Mouse (Mus musculus): ENCODE measurements at regions not wholly inside any gene's neighbourhood (a gene's known extent, or its start where the extent isn't known, plus 50 kb on each side); places are given as distances from the start of the nearest gene placed in this dataset.

DNA sequence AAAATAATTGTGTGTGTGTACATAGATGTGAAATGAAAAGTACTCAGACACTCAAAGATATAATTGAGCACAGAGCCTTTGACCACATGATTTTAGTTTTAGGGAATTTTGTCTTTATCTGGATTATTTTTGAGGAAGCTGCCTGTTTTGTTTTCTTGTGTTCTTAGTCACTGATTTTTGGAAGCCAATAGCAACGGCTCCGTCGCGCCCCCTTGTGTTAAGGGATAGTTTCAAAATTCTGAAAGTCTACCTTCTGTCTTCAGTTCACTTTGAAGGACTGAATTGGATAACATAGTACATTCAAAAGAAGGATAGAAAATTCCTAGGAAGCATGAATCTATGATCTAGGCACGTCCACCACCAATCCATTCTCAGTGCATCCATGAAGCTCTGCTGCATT lies 185.8 kb upstream of the Sash1 start:
- DNase-seq (ENCODE audit: low spot score): no peak

DNA sequence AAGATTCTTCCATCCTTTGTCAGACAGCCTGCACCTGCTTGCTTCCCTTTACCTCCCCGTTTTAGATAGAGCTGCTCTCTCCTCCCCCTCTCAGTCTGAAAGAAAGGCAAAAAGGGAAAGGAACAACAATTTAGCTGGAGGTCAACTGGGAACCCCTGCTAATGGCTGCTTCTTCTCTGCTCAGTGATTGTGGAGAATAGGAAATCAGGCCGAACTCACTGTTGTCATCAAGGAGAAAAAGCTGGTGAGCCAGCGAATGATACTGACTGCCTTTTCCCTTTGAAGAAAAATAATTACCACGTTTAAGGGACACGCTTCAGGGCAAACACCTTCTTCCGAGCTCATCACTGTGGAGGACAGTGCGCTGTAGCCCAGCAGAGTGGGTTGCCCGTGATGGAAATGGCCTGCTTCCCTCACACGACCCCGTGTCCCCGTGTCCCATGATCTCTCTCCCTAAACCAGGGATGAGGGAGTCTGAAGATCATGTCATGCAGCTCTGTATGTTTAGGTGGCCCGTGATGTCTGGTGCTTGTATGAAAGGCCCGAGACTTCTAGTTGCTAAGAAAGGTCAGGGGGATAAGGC lies 183.8 kb upstream of the Sash1 start:
- DNase-seq (ENCODE audit: low spot score): no peak

DNA sequence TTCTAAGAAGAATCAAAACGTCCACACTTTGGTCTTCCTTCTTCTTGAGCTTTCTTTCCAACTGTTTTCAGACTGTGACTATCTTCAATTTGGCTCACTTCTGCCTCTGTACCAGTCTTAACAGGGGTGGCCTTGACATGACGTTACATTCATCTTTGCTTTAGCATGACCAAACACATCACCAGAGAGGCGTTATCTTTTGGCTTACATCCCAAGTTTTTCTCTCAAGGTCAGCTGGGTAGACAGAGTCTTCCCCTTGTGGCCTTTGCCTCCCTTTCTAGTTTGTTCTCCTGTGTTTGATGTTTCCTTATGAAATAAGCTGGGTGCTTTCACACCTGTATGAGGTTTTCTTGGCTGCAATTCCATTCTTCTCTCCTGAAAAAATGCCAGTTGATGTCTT lies 180.7 kb upstream of the Sash1 start:
- DNase-seq (ENCODE audit: low spot score): no peak

DNA sequence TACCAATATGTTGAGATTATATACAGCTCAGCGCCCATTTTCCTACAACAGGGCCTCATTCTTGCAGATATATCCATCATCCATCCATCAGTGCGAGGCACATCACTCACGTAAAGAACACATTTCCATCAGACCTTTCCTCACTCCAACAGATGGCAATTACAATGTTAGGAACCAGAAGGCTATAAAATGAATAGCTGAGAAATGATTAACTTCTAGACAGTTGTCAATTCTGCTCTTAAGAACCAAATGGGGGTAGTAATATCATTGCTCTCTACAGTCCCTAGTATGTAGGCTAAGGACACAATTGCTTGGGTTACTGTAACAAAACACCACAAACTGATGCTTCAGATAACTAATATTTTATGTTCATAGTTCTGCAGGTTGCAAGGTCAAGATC lies 176.1 kb upstream of the Sash1 start:
- DNase-seq (ENCODE audit: low spot score): no peak

DNA sequence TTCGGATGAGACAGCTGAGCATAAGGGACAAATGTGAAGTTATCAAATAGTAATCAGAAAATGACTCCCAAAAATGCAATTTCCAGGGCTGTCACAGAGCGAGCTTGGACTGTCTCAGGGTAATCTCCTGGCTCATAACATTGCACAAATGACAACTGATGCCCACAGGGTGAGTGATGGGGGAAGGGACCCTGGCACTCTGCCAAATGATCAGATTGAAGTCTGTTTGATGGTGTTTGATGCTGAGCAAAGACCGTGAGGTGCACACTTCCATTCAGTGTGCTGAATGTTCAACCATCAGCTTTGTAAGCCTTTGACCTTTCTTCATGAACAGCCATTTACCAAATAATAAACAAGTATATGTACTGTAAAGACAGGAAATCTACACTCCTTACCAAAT lies 169.4 kb upstream of the Sash1 start:
- DNase-seq (ENCODE audit: low spot score): no peak

DNA sequence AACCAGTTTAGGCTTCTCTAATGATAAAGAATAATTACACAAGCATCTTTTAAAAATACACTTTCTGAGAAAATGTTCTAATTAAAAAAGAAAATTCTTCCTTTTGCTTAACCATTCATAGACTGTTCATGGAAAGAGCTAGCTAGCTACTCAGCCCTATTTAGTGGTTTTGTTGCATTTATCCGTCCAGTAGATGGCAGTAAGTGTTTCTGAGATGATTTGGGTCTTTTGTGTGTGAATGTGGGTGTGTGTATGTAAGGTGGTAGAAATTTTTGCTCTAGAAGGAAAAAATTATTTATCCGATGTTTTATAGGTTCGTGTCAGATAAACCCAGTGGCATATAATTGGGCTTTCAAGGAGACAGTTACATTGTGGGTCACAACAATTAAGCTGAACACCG lies 167.5 kb upstream of the Sash1 start:
- DNase-seq (ENCODE audit: low spot score): peak; percentile 72

DNA sequence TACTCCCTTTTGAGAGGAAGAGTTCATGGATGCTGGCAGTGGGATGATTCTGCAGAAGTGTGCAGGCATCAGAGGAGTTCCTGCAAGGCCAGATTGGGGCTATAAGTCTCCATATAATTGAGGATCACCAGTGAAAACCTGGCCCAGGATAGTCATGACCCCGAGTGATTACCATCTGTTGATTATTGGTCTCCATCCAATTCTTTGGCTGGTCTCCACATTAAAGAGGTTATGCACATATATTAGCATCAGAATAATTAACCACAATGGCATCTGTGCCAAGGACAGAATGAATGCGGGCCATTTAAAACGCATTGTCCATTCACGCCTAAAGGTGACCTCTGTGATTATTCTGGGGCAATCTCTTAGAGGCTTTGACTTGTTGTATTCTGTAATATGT lies 161.5 kb upstream of the Sash1 start:
- peak; percentile 24 for DNase-seq (ENCODE audit: low spot score)

DNA sequence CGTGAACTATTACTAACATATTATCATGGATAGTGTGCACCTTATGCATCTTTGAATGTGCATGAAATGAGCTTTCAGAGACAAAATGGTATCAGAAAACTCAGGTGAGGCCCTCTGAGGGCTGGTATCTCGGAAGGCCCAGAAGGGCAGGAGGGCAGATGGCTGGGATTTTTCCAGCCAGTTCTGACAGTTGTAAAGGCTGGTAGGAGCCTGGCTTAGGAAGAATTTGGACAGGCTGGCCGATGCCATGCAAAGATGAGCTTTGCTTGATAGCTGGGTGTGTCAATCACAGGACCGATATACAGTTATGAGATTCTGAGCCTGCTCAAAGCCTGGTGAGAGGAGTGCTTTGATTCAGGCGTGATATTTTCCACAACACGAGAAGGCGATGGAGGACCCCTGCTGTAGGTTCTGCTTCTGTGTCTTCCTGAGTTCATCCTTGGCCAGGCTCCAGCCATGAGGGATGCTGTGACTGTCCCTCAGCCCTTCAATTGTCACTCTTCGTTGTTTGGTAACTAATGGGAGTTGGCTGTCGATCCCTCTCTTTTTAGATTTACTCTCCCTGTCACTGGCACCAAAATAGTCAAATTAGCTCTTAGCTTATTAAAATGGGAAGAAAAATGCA lies 159.0 kb upstream of the Sash1 start:
- DNase-seq (ENCODE audit: low spot score): no peak

DNA sequence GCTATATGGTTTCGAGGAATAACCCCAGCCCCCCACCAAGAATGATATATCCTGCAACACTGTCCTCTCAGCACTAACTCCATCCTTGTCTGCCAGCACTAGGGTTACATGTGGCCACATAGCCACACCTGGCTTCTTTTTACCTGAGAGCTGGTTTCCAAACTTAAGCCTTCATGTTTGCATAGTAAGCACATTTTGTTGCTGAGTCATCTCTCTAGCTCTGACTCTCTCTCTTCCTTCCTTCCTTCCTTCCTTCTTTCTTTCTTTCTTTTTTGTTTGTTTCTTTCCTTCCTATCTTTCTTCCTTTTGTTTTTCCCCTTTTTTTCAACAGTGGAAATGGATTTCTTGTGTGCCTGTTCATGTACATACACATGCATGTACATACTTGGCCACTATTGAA lies 157.6 kb upstream of the Sash1 start:
- DNase-seq (ENCODE audit: low spot score): no peak

DNA sequence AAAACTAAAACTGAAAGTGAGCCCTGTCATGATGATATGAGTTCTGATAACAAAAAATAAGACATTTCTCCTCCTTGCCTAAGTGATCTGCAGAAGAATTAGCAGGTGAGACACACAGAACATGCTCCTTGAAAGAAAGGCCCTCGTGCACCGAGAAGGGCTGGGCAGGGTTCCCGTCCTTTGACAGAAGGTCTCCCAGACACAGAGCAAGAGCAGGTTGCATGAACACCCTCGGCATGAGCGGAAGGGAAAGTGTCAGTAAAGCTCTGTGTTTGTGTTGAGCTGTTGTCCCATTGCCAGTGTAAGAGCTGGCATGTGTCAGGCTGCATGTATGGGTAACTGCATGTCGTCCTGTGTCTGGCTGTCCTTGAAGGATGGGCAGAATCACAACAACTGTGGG lies 144.6 kb upstream of the Sash1 start:
- no peak for DNase-seq (ENCODE audit: low spot score)

DNA sequence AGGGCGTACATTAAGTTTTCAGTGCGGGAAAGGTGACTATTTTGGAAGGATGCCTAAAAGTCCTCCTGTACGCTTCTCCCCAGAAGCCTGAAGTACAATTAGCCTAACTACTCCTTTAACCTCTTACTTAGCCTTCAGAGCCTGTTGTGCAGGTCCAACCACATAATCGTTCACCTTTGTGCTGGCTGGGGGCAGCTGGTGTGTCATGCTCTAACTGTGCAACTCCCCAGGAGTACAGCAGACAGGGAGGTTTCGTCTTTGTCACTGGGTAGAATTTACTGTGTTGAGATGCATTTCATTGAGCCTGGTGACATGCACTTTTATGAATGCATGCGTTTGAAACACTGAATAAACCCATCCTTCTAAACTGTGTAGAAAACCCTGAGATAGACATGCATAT lies 143.6 kb upstream of the Sash1 start:
- no peak for DNase-seq (ENCODE audit: low spot score)

DNA sequence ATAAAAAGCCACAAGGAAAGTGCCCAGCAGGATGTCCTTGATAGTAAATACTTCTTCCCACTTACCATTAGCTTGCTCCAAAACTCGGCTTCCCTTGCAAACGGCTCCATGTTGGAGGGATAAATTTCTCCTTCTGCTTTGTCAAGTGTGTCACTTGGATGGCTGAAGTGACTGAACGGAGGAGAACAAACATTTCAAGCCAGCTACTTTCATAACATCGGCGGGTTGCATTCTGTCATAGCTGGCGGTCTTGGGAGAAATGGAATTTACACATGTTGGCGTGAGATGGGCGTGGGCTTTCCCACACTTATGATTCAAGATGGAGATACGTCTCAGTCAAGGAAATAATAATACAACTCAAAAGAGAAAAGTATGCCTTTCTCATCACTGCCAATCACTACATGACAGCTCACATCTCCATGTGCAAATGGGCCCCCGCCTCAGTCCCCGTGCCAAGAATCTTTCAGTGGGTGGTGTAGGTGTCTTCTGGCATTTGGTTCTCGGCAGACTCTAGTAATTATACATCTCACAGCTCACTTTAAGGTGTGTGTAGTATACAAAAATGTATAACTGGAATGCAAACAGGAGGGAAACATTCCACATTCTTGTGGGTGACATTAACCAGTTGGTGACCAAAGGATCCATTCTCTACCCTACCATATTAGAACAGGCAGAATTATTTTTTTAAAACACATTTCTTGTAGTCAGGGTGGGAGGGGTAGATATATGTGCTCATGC lies 141.4 kb upstream of the Sash1 start:
- no peak for DNase-seq (ENCODE audit: low spot score)

DNA sequence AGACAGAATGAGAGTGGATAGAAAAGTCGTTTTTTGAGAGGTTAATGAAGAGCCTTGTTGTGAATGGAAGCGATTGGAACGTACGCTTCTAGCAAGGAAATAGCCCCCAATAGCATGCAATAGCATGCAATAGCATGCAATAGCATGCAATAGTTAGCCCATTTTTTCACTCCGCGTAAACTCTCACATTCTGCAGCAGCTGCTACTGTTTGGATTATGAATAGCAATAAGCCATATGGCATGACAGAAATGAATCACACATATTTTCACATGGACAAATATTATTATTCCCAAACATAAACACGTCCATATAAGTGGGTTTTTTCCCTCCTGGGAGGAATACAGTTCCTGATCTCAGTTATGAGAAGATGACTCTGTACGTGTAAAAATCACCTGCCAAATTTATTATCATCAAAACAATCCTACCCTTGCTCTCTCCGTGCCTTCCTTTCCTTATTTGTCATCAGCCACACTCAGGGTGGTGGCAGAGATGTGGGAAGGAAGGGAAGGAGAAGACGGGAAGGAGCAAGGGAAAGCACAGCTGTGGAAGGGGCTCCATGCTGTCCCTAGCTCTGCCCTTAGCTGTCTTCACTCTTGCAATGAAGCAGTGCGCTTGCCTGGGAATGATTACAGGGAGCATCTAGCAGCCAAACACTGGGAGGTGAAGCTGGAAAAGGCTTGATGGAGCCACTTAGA lies 129.1 kb upstream of the Sash1 start:
- no peak for DNase-seq (ENCODE audit: low spot score)

DNA sequence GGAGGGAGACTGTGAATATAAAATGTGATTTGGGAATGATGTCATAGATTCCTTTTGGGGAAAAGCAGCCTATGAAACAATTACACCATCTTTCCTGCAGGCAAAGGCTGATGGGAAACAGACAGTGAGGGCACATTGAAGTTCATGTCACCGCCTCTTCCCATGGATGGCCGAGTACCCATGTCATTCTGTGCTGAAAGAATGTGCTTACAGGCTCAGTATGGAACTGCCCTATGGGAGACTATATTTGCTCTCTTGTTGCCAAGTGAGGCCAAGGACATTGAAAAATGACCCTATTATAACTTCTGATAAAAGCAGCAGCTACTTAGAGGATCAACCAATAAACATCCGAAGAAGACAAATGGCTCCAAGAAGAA lies 127.7 kb upstream of the Sash1 start:
- DNase-seq (ENCODE audit: low spot score): no peak

DNA sequence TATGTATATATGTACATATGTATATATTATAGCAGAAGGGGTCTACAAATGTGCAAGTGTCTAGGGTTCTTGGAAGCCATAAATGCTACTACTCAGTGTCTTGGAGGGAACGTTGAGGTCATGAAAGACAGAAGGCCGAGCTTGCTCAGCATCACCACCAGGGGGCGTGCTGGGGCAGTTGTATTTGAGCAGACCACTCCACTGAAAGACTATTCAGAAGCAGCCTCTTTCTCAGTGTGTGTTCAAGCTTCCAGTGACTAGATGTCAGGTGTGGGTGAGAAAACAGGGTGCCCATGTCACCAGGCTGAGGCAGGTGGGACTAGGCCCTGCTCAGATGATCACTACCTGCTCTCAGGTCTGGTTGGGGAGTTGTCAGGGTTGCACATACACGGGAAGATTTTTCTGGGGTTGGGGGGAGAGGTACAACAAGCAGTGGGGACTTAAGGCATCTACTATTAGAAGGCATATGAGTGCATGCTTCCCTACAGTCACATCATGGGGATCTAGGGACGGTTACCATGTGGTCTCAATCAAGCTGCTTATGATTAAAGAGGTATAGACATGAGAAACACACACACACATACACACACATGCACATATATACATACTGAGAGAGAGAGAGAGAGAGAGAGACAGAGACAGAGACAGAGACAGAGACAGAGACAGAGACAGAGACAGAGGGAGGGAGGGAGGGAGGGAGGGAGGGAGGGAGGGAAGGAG lies 127.1 kb upstream of the Sash1 start:
- peak; percentile 69 for DNase-seq (ENCODE audit: low spot score)

DNA sequence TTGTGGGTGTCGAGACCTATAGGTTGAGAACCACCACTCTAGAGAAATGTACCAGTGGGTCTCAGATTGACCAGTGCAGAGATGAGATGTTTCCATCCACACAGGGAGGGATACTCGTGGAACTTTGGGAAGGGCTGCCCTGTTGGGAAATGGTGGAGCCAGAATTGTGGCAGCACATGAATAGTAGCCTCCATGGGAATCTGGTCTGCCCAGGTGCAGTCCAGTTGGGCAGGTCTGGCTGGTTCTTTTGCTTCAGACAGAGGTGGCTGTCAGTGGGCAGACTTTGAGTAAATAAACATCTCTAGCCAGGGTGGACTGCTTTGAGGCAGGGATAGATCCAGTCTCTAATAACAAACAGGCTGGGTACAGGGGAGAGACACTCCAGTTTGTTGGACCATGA lies 126.0 kb upstream of the Sash1 start:
- no peak for DNase-seq (ENCODE audit: low spot score)

DNA sequence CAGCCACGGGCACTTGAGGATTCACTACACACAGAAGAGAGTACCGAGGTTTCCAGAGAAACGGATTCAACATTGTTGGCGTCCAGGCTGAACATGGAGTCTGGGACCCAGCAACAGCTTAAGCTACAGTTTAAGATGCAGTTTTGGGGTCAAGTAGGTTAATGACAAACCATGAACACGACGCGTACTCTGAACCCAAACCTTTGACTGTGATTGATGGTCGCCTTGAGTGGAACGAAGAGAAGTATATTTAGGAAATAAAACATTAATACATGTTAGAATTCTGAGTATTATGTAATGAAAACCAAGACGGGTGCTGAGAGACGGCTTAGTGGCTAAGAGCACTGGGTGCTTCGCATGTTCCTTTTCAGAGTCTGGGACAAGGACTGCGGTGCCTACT lies 124.3 kb upstream of the Sash1 start:
- DNase-seq (ENCODE audit: low spot score): no peak

DNA sequence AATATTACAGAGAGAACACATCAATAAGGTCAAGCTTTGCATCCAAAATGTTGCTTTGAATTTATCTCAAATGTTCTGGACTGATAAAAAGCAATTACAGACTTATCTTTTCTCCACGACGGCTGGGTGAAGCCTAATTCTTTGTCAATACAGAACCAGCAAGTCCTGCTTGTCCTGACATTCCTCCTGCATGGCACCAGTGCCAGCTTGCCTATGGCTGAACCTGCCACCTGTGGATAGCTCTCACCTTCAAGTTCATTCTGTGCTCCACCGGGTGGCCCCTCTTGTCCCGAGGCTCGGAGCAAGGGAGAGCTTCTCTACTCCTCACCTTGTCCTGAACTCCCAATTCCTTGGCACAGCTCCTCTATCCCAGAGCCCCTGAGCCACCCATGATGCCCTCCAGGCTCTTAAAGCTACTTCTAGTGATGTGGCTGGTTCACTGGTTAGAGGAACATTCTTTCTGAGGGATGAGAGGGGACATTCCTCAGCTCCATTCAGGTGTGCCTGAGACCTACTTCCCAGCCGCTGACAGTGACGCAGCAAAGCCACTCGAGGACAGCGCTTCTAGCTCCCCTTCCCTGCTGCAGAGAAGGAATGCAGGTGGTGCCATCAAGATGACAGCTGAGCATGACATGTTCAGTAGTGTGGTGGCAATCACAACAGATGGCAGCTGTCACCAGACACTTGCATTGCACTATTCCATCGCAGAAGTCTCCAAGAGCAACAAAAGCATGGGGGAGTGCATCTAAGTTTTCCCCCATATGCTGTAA lies 119.5 kb upstream of the Sash1 start:
- no peak for DNase-seq (ENCODE audit: low spot score)

DNA sequence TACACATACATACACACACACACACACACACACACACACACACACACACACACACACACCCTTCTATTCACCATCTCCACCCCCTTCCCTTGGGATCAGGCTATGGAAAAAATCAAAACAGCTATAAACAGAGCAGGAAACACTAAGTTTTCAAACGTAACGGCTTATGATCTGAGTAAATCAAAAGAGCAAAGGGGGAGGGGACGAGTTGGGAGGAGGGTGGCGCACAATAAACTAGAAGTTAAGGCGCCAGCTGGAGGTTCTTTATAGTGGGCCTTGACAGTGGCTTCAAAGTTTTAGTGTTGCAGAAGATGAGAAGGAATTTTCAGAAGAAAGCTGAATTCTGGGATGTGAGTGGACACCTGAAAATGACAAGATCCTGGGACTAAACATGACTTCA lies 116.4 kb upstream of the Sash1 start:
- no peak for DNase-seq (ENCODE audit: low spot score)

DNA sequence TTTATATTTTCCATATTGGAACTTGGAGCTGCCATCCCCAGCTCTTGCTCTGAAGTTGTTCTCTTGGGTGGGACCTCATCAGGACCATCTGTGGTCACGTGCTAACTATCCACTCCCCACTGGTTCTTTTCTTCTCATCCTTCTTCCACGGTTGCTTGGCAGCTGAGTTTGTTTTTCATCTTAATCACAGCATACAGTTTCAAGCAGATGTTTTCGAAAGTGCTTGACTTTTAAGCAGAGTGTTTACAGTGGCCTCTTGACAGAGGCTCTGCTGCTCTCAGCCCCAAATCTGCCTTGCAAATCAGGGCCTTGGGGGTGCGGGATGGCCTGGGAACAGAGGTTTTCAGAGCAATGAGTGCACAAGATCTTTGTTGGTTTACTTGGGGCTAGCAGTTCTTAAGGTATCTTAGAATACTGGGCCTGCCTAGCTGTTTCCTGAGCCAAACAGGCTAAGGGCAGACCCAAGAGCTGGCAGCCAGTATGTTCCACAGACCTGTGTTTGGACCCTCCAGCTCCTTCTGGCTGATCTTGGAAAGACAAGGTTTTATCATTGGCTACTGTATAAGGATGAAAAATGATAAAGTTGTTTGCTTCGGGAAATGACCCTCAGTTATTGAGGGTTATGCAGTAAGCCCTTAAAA lies 113.0 kb upstream of the Sash1 start:
- peak; percentile 32 for DNase-seq (ENCODE audit: low spot score)

DNA sequence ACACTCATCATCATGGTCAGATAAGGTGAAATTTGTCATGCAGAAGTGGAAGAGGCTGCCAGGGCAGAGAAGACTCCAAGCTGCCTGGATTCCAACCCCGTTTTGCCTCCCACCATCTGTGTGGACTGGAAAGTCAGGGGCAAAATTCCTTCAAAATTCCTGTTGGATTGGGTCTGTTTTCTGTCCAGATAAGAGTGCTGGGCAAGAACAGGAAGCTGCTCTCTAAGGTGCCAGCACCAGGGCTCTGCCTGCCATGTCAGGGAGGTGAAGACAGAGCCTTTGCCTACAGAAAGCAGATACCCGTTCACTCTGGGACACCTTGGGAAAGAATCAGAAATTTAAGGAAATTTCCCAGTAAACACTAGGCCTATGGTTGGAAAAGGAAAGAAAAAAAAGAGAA lies 112.5 kb upstream of the Sash1 start:
- DNase-seq (ENCODE audit: low spot score): peak; percentile 46

All from MN1 (cell line).